Mouse (Mus musculus) small intestine, adult 2 months (tissue): Measurements from ENCODE around the gene Ilvbl.

Experiments
- CTCF ChIP-seq: fragments of 200-500 bp; IDR thresholded peaks from 2 replicates; pipeline ENCODE4 v1.5.1; 2012; ENCODE audit warnings: low read depth, mild to moderate bottlenecking, control low read depth, inconsistent platforms, low read length, moderate library complexity, mixed read lengths; ENCODE audit not compliant: insufficient replicate concordance, insufficient read length; ENCODE audit errors: extremely low read depth
- POLR2A ChIP-seq: fragments of 200-500 bp; IDR thresholded peaks from 2 replicates; pipeline ENCODE4 v1.6.1; 2012; ENCODE audit warnings: low read depth, mild to moderate bottlenecking, control low read depth, inconsistent platforms, low read length, moderate library complexity

- no peak for TF ChIP-seq CTCF
- TF ChIP-seq POLR2A: no peak
Observed at GRCm38 (mm10) chr10:78565070-78565469, 9.1 kb upstream of the Ilvbl start.
